Comparison of ENCODE assay signal across 10 mouse cellular contexts in genomic region chr2:156724871-156725270, GRCm38 (mm10). TPM values are rescaled to one million over a fixed set of nuclear protein-coding genes. Genes with fewer than 3 reads are reported as not detected.
DNase-seq lines count a peak whose midpoint lies in the region; ATAC-seq lines count a peak whose summit lies in the region.
"Had no signal": no experiment of that assay in that cellular context is flagged by ENCODE, and none has a peak within 500 bp of the region (broad histone marks: within the 10 kb centered on the region; RNA-seq: fewer than 3 reads in every experiment).

No protein-coding gene starts in this region.

- DNase-seq in cerebellum, adult 18-20 months = peak; percentile 40 to 58
- DNase-seq in cerebellum, adult 11-12 months = no peak
- no peak for DNase-seq in heart, embryonic 10.5 days (ENCODE audit: low spot score)
- DNase-seq in brain, adult 2 months (ENCODE audit: low read depth, low spot score) = peak; percentile 81
- DNase-seq in frontal cortex, postnatal 10 days (ENCODE audit: low spot score in 2 of 2) = no peak
- no peak for DNase-seq in right cerebral cortex, postnatal 14 days
- DNase-seq: adrenal gland, adult 8-10 months; kidney, postnatal 14 days had no signal

- no peaks in the 10 kb centered on the region for H3K9me3 ChIP-seq in heart, embryonic 14.5 days (ENCODE audit: control insufficient read depth, low read length)
- H3K9me3 ChIP-seq in heart, embryonic 10.5 days = no peaks in the 10 kb centered on the region
- no peaks in the 10 kb centered on the region for H3K9me3 ChIP-seq in hindbrain, embryonic 15.5 days

- H3K36me3 ChIP-seq in heart, embryonic 14.5 days (ENCODE audit: control insufficient read depth, insufficient read depth, low read length) = no peaks in the 10 kb centered on the region
- no peaks in the 10 kb centered on the region for H3K36me3 ChIP-seq in heart, embryonic 10.5 days
- 0 out of 2 replicates have a peak, but pooled peaks cover 4% of the 10 kb centered on the region for H3K36me3 ChIP-seq in hindbrain, embryonic 15.5 days

- H3K9ac ChIP-seq in heart, embryonic 14.5 days (ENCODE audit: low read length) = peak overlapping the region; percentile 0; the same call in 1 of the 2 replicates
- no peak overlapping the region for H3K9ac ChIP-seq in hindbrain, embryonic 15.5 days

- 81% methylated on average over 4 of the region's 4 CpGs for WGBS in heart, embryonic 14.5 days
- WGBS in heart, embryonic 10.5 days = 76% methylated on average over 4 of the region's 4 CpGs
- 75% methylated on average over 4 of the region's 4 CpGs for WGBS in hindbrain, embryonic 15.5 days

- ATAC-seq in heart, embryonic 14.5 days (ENCODE audit: insufficient number of reproducible peaks, insufficient read depth, low FRiP score, low read depth) = no peak
- ATAC-seq in hindbrain, embryonic 15.5 days (ENCODE audit: low FRiP score, low read depth) = no peak

- no peak overlapping the region for H3K4me3 ChIP-seq in heart, embryonic 14.5 days (ENCODE audit: control insufficient read depth in 1 of 2, insufficient read depth in 1 of 2, low read depth in 1 of 2, low read length in 2 of 2)
- H3K4me3 ChIP-seq in heart, embryonic 10.5 days = no peak overlapping the region
- no peak overlapping the region for H3K4me3 ChIP-seq in hindbrain, embryonic 15.5 days

- H3K27me3 ChIP-seq in heart, embryonic 14.5 days (ENCODE audit: control insufficient read depth, insufficient read depth, low read length) = no peaks in the 10 kb centered on the region
- H3K27me3 ChIP-seq in heart, embryonic 10.5 days (ENCODE audit: insufficient read depth, poor library complexity, severe bottlenecking) = no peaks in the 10 kb centered on the region
- no peaks in the 10 kb centered on the region for H3K27me3 ChIP-seq in hindbrain, embryonic 15.5 days

- no peak overlapping the region for H3K27ac ChIP-seq in heart, embryonic 14.5 days (replicated peaks in 1 of 2; ENCODE audit: control insufficient read depth in 1 of 2, insufficient read depth in 1 of 2, low read depth in 2 of 2, low read length in 2 of 2)
- H3K27ac ChIP-seq in heart, embryonic 10.5 days = no peak overlapping the region
- no peak overlapping the region for H3K27ac ChIP-seq in hindbrain, embryonic 15.5 days (replicated peaks)

- H3K4me1 ChIP-seq in heart, embryonic 14.5 days (ENCODE audit: control insufficient read depth in 2 of 2, insufficient read depth in 2 of 2, low read length in 2 of 2) = peaks cover 30 to 66% of the 10 kb centered on the region in 2 experiments
- peaks cover 63% of the 10 kb centered on the region for H3K4me1 ChIP-seq in heart, embryonic 10.5 days
- H3K4me1 ChIP-seq in hindbrain, embryonic 15.5 days (replicated peaks) = peaks cover 64% of the 10 kb centered on the region

- H3K4me2 ChIP-seq in heart, embryonic 14.5 days (ENCODE audit: low read length) = no peak overlapping the region
- H3K4me2 ChIP-seq in hindbrain, embryonic 15.5 days = peak overlapping the region; percentile 23

RNA-seq across cellular contexts. Expression of gene Myl9, which starts 50.3 kb away (rescaled TPM):
- polyA plus RNA-seq in heart, embryonic 14.5 days (2014; fragmentation: Nextera tagmentation; extraction: Ambion mirVana) = 2,013 and 2,167 TPM in 2 replicates
- polyA plus RNA-seq in heart, embryonic 10.5 days (2016; fragmentation: Nextera tagmentation; extraction: Ambion mirVana) = 1,471 and 1,998 TPM in 2 replicates
- polyA plus RNA-seq in hindbrain, embryonic 15.5 days (2015; fragmentation: Nextera tagmentation; extraction: Ambion mirVana) = 42.4 and 44.8 TPM in 2 replicates

Comparison
In these comparisons a context has a peak if more than half of its experiments do, and no peak if none do; other contexts are left out.
1. DNase-seq: peak in cerebellum, adult 18-20 months (2 of 2) and brain, adult 2 months (single experiment); none in cerebellum, adult 11-12 months (single experiment), heart, embryonic 10.5 days (single experiment), frontal cortex, postnatal 10 days (0 of 2) and right cerebral cortex, postnatal 14 days (single experiment).
2. RNA of gene Myl9, which starts 50.3 kb away (polyA plus RNA-seq): 2,013 to 2,167 TPM in heart, embryonic 14.5 days and 1,471 to 1,998 TPM in heart, embryonic 10.5 days; 42.4 to 44.8 TPM in hindbrain, embryonic 15.5 days; every median in the first group is over 10 times any median in the second.